Mouse (Mus musculus) limb, embryonic 14.5 days (tissue): ENCODE measurements around the gene 3110082I17Rik. TPM values are rescaled to one million over a fixed set of nuclear protein-coding genes. Genes with fewer than 3 reads are reported as not detected.

ENCODE experiments used
- ATAC-seq: fragments of 200-750 bp; cut with Nextera tagmentation; 2 replicates; pipeline ENCODE4 v1.8.0; 2017; ENCODE audit warnings: low read depth, moderate number of reproducible peaks, moderate TSS enrichment; ENCODE audit not compliant: low FRiP score
- DNase-seq: peaks from one replicate; pipeline ENCODE4 v3.0.0-alpha.2; 2015; ENCODE audit warnings: low spot score
- H3K27ac ChIP-seq: fragments of 300-500 bp; sonication (generic); replicated peaks from 2 replicates; pipeline ENCODE4 v1.5.1; 2014; ENCODE audit warnings: low read depth, mild to moderate bottlenecking, low read length, moderate library complexity, mixed read lengths
- H3K27me3 ChIP-seq: fragments of 300-500 bp; sonication (generic); 2 replicates; pipeline ENCODE4 v1.6.1; 2014; ENCODE audit warnings: low read length, mixed read lengths; ENCODE audit not compliant: control insufficient read depth, insufficient read depth
- H3K36me3 ChIP-seq: fragments of 300-500 bp; sonication (generic); 2 replicates; pipeline ENCODE4 v1.6.1; 2014; ENCODE audit warnings: mild to moderate bottlenecking, low read length, moderate library complexity, mixed read lengths; ENCODE audit not compliant: control insufficient read depth, insufficient read depth
- H3K4me1 ChIP-seq: fragments of 300-500 bp; sonication (generic); 2 replicates; pipeline ENCODE4 v1.6.1; 2014; ENCODE audit warnings: antibody characterized with exemption, low read length, mixed read lengths; ENCODE audit not compliant: control insufficient read depth, insufficient read depth
- H3K4me2 ChIP-seq: fragments of 300-500 bp; sonication (generic); replicated peaks from 2 replicates; pipeline ENCODE4 v1.6.1; 2014; ENCODE audit warnings: low read depth, mild to moderate bottlenecking, low read length, moderate library complexity; ENCODE audit not compliant: severe bottlenecking
- H3K4me3 ChIP-seq: fragments of 300-500 bp; sonication (generic); replicated peaks from 2 replicates; pipeline ENCODE4 v1.5.1; 2014; ENCODE audit warnings: low read length
- H3K9ac ChIP-seq: fragments of 300-500 bp; sonication (generic); 2 replicates; pipeline ENCODE4 v1.6.1; 2014; ENCODE audit warnings: mild to moderate bottlenecking, low read depth, low read length, moderate library complexity; ENCODE audit not compliant: severe bottlenecking
- H3K9me3 ChIP-seq: fragments of 300-500 bp; sonication (generic); 2 replicates; pipeline ENCODE4 v1.6.1; 2016; ENCODE audit warnings: low read length; ENCODE audit not compliant: control insufficient read depth
- POLR2A ChIP-seq: fragments of 200-500 bp; IDR thresholded peaks from 2 replicates; pipeline ENCODE4 v1.8.0; 2012; ENCODE audit warnings: inconsistent platforms, mild to moderate bottlenecking, moderate library complexity, borderline replicate concordance; ENCODE audit not compliant: insufficient read depth, insufficient read length; ENCODE audit errors: extremely low read depth
- WGBS: fragments of 180-500 bp; shearing (Covaris S2); extraction: QIAGEN DNeasy Blood & Tissue Kit; methylation state at CpG from one replicate; pipeline ENCODE4 v1.1.7; 2014; 5-methylcytosine and 5-hydroxymethylcytosine counted together
- polyA plus RNA-seq, 2 experiments: library from polyadenylated mRNA; depleted of rRNA in 1 of 2; stranded (reverse) in 1 of 2; unstranded in 1 of 2; fragments of >200 nt; fragmentation: Nextera tagmentation in 1 of 2; extraction: Ambion mirVana in 1 of 2; gene quantifications; 2 replicates each; pipeline versions ENCODE4 v1.2.1 to v1.2.3; 2012 to 2014

3110082I17Rik gene
- polyA plus RNA-seq, 2 experiments: 23.2 to 27.9 TPM

DNA sequence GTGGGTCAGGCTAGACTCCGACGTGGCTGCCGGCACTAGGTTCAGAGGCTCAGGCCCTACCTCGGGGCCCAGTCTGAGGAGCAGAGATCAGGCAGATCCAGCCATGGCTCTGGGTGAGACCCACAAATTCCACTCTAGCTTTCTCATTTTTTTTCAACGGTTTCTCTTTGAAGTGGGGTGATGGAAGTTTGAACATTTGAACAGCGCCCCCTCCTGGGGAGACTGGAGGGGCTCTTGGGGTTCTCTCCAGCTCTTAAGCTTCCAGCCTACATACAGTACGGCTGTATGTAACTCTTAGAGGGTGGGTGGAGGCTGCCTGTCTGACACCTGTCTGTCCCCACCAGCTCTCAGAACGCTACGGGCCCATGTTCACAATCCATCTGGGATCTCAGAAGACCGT is 106.8 kb downstream of the 3110082I17Rik start:
- H3K4me2 ChIP-seq: no peak overlapping the region
- no peak overlapping the region for H3K27ac ChIP-seq
- ATAC-seq: no peak
- WGBS: 56% methylated on average over 10 of the region's 10 CpGs
- H3K4me1 ChIP-seq: peaks cover 10% of the 10 kb centered on the region
- no peaks in the 10 kb centered on the region for H3K27me3 ChIP-seq
- no peak for DNase-seq
- H3K36me3 ChIP-seq: no peaks in the 10 kb centered on the region
- H3K9me3 ChIP-seq: no peaks in the 10 kb centered on the region
- no peak for TF ChIP-seq POLR2A
- H3K9ac ChIP-seq: no peak overlapping the region
- peak overlapping the region; percentile 5; the same call in 1 of the 2 replicates for H3K4me3 ChIP-seq

DNA sequence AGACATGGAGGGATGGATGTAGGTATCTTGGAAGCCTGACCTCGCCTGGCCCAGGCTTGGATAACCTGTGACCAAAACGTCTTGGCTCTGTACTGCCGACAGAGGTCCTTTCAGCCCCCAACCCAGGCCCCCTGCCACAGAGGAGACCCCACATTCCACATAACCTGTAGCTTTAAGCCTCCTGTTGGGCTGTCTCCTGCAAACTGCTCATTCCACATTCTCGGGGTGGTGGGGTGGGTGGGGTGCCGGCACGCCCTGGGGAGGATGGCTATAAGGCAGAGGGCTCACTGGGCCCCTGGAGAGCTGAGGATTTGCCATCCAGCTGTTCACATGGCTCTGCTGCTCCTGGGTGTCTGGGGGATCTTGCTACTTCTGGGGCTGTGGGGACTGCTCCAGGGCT is 108.0 kb downstream of the 3110082I17Rik start, which contains the start of gene Cyp2w1:
Gene Cyp2w1 (plus strand): TSS at position 301 of the 400 bp plus-strand sequence.
- DNase-seq (no peak), ATAC-seq (no peak)
- Histone ChIP-seq H3K4me1 (peaks cover 10% of the 10 kb centered on the region), H3K9ac (no peak within 1 kb of the TSS), H3K36me3 (no peaks in the 10 kb centered on the region), H3K27ac (no peak within 1 kb of the TSS), H3K4me2 (peak within 1 kb of the TSS; percentile 11; the same call in 1 of the 2 replicates), H3K4me3 (peak within 1 kb of the TSS; percentile 5; the same call in 1 of the 2 replicates), H3K9me3 (no peaks in the 10 kb centered on the region), H3K27me3 (no peaks in the 10 kb centered on the region)
- 55% methylated on average over 6 of the region's 6 CpGs for WGBS
- no peak for TF ChIP-seq POLR2A

DNA sequence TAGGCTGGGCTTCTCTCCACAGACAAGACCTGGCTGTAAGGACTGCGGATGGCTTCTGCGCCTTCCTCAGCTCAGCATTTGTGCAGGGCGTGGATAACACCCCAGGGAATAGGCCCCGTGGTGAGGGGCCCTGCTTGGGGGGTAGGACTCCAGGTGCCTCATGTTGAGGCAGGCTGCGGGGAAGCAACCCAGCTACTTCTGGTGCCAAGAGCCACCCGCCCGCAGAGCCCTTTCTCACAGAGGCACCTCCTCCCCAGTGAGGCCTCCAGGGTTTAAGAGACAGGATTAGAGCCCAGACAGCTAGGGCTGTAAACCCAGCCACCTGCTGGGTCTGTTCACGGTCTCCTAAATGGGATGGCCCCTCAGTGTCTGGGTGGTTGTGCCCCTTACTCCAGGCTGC is 108.7 kb downstream of the 3110082I17Rik start:
- ATAC-seq (peak; percentile 66), DNase-seq (no peak)
- 0 out of 2 replicates have a peak overlapping the region, but pooled peaks have one; percentile 1 for H3K4me2 ChIP-seq
- TF ChIP-seq POLR2A: no peak
- H3K4me1 ChIP-seq: peaks cover 10% of the 10 kb centered on the region
- WGBS: 5% methylated on average over 8 of the region's 8 CpGs
- H3K9ac ChIP-seq: no peak overlapping the region
- no peak overlapping the region for H3K27ac ChIP-seq
- no peak overlapping the region for H3K4me3 ChIP-seq
- no peaks in the 10 kb centered on the region for H3K36me3 ChIP-seq
- no peaks in the 10 kb centered on the region for H3K27me3 ChIP-seq
- H3K9me3 ChIP-seq: no peaks in the 10 kb centered on the region

DNA sequence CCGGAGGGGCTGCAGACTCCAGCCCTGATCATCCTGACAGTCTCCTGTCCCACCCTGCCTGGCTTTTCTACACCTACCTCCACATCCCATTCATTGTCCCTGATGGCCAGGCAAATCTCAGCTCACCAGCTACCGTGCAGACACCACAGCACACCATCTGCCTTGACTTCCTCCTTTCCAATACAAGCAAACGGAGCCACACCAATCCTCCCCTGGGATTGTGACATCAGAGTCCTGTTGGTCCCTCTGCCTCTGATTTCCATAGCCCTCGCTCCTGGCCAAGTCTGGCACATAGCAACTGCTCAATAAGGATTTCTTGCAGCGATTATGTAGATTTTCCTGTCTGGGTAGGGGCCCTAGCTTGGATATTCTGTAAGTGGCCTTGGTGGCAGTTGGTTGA is 109.2 kb downstream of the 3110082I17Rik start, which contains the start of gene Cox19:
Gene Cox19 (minus strand): TSS at position 285 of the 400 bp plus-strand sequence.
- Histone ChIP-seq H3K36me3 (no peaks in the 10 kb centered on the region), H3K4me3 (no peak within 1 kb of the TSS), H3K4me2 (0 out of 2 replicates have a peak within 1 kb of the TSS, but pooled peaks have one; percentile 1), H3K9me3 (no peaks in the 10 kb centered on the region), H3K27me3 (no peaks in the 10 kb centered on the region), H3K9ac (no peak within 1 kb of the TSS), H3K27ac (no peak within 1 kb of the TSS), H3K4me1 (peaks cover 10% of the 10 kb centered on the region)
- DNase-seq (no peak), ATAC-seq (0 out of 2 replicates have a peak, but pooled peaks have one; percentile 5)
- WGBS: 48% methylated on average over 5 of the region's 5 CpGs
- no peak for TF ChIP-seq POLR2A

DNA sequence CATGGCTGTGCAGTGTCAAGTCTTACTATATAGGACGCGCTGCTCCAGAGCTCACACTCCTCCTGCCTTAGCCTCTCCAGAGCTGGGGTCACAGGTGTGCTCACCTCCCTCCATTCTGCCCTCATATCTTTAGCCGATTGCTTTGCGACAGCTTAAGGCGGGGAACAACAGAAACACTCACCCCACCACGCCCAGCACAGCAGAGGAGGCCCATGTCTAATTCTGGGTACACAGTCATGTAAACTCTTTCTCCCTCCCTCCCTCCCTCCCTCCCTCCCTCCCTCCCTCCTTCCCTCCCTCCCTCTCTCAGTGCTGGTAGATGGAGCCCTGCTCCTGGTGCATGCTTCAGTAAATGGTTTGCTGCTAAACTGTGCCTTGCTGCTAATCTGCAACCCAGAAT is 110.6 kb downstream of the 3110082I17Rik start:
- H3K4me1 ChIP-seq: peaks cover 10% of the 10 kb centered on the region

DNA sequence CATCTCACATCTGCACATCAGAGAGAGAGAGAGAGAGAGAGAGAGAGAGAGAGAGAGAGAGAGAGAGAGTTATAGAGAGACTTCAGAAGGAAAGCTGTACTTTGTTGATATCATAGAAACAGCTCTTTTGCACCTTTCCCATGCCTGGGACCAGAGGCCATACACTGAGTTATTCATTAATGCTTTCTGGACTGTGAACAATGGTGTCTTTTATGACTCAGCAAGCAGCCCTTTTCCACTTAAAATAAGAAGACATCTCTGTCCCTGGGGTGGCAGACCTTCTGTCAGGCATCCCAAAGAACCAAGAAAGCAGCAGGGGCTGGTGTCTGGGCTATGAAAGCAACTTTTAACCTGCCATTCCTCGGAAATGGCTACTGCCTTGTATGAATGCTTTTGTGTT is 113.1 kb downstream of the 3110082I17Rik start:
- Histone ChIP-seq H3K4me2 (no peak overlapping the region), H3K9ac (no peak overlapping the region), H3K9me3 (no peaks in the 10 kb centered on the region), H3K27me3 (no peaks in the 10 kb centered on the region), H3K4me3 (no peak overlapping the region), H3K36me3 (peaks cover 7% of the 10 kb centered on the region), H3K27ac (no peak overlapping the region), H3K4me1 (peaks cover 14% of the 10 kb centered on the region)
- ATAC-seq (no peak), DNase-seq (no peak)
- 63% methylated on average over 1 of the region's 1 CpGs for WGBS
- TF ChIP-seq POLR2A: no peak

More for the DNA sequence above, 110.6 kb downstream of the 3110082I17Rik start:
- 66% methylated on average over 6 of the region's 6 CpGs for WGBS
- DNase-seq (no peak), ATAC-seq (no peak)
- H3K27ac ChIP-seq: no peak overlapping the region
- no peak overlapping the region for H3K9ac ChIP-seq
- H3K36me3 ChIP-seq: no peaks in the 10 kb centered on the region
- no peak overlapping the region for H3K4me2 ChIP-seq
- H3K9me3 ChIP-seq: no peaks in the 10 kb centered on the region
- TF ChIP-seq POLR2A: no peak
- no peaks in the 10 kb centered on the region for H3K27me3 ChIP-seq
- H3K4me3 ChIP-seq: no peak overlapping the region
